In the genomic region with DNA sequence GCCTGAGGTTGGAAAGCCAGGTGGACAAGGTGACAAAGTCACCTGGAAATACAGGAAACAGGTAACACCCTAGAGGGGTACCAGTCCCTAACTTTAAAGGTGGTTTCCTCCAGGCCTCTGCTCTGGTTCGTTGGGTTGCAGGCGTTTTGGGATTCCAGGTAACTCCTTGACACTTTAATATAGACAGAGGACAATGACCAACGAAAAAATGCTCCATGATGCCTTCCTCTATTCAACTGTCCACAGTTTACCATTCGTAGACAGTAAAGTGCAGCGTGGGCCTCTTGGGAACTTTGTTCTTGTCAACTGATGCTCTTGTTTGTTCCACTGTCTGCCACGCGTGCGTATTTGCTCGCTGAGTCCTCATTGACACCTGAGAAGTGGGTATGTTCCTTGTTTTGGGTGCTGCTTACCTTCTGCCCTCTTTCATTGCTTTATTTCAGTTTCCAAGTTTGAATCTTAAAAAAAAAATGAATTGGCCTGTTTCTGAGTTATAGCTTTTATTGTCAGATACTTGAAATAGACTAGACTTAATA, we compare ENCODE assay signal across 8 mouse cellular contexts. TPM values are rescaled to one million over a fixed set of nuclear protein-coding genes. Genes with fewer than 3 reads are reported as not detected.
DNase-seq lines count a peak whose midpoint lies in the region; ATAC-seq and TF ChIP-seq lines count a peak whose summit lies in the region.

No protein-coding gene starts in this region.

- no peak for TF ChIP-seq CTCF in kidney, adult 2 months (conservative IDR thresholded peaks at IDR 0.05; ENCODE audit: insufficient read depth, insufficient read length, low read depth, low read length)

- no peak for TF ChIP-seq POLR2A in kidney, adult 2 months (IDR thresholded peaks at IDR 0.05; ENCODE audit: low read depth, low read length)

- H3K9me3 ChIP-seq in hindbrain, embryonic 13.5 days = no peaks in the 10 kb centered on the region
- no peaks in the 10 kb centered on the region for H3K9me3 ChIP-seq in midbrain, embryonic 14.5 days (ENCODE audit: control insufficient read depth, low read length)

- H3K4me3 ChIP-seq in kidney, adult 2 months (ENCODE audit: insufficient read depth, low read depth, low read length) = peak overlapping the region; percentile 96
- H3K4me3 ChIP-seq in hindbrain, embryonic 13.5 days = peak overlapping the region; percentile 96
- peak overlapping the region; percentile 93 for H3K4me3 ChIP-seq in midbrain, embryonic 14.5 days (replicated peaks; ENCODE audit: low read depth, low read length)

- DNase-seq in kidney, adult 2 months = no peak
- DNase-seq in kidney, adult 9 months = no peak
- DNase-seq in adipocyte (ENCODE audit: low spot score) = peak; percentile 20
- DNase-seq in midbrain, embryonic 14.5 days = no peak
- no peak for DNase-seq in cerebellum, adult 11-12 months
- no peak for DNase-seq in embryo, embryonic 9.5 days (ENCODE audit: extremely low spot score)
- DNase-seq in frontal cortex, postnatal 14 days (ENCODE audit: low spot score in 2 of 2) = no peak

- H3K27me3 ChIP-seq in kidney, adult 2 months (replicated peaks; ENCODE audit: control insufficient read depth, insufficient read depth, low read length) = no peaks in the 10 kb centered on the region
- no peaks in the 10 kb centered on the region for H3K27me3 ChIP-seq in hindbrain, embryonic 13.5 days
- no peaks in the 10 kb centered on the region for H3K27me3 ChIP-seq in midbrain, embryonic 14.5 days (ENCODE audit: control insufficient read depth, insufficient read depth, low read length)

- no peaks in the 10 kb centered on the region for H3K36me3 ChIP-seq in kidney, adult 2 months (ENCODE audit: control insufficient read depth, insufficient read depth, low read length)
- no peaks in the 10 kb centered on the region for H3K36me3 ChIP-seq in hindbrain, embryonic 13.5 days
- no peaks in the 10 kb centered on the region for H3K36me3 ChIP-seq in midbrain, embryonic 14.5 days (ENCODE audit: control insufficient read depth, insufficient read depth, low read length)

- peak overlapping the region; percentile 99 for H3K9ac ChIP-seq in hindbrain, embryonic 13.5 days
- H3K9ac ChIP-seq in midbrain, embryonic 14.5 days (replicated peaks; ENCODE audit: low read length) = peak overlapping the region; percentile 92

- H3K4me1 ChIP-seq in kidney, adult 2 months (ENCODE audit: control insufficient read depth, insufficient read depth, low read length) = peaks cover 8% of the 10 kb centered on the region; the same call in 1 of the 2 replicates
- H3K4me1 ChIP-seq in hindbrain, embryonic 13.5 days (replicated peaks) = peaks cover 44% of the 10 kb centered on the region
- peaks cover 36% of the 10 kb centered on the region for H3K4me1 ChIP-seq in midbrain, embryonic 14.5 days (ENCODE audit: control insufficient read depth, insufficient read depth, low read length)

- H3K4me2 ChIP-seq in hindbrain, embryonic 13.5 days = peak overlapping the region; percentile 81
- peak overlapping the region; percentile 64 for H3K4me2 ChIP-seq in midbrain, embryonic 14.5 days (ENCODE audit: low read length)

- no peak overlapping the region for H3K27ac ChIP-seq in kidney, adult 2 months (ENCODE audit: insufficient read depth, low read depth, low read length)
- 0 out of 2 replicates have a peak overlapping the region, but pooled peaks have one; percentile 97 for H3K27ac ChIP-seq in hindbrain, embryonic 13.5 days
- H3K27ac ChIP-seq in midbrain, embryonic 14.5 days (replicated peaks; ENCODE audit: low read depth, low read length) = no peak overlapping the region

- no peak for ATAC-seq in hindbrain, embryonic 13.5 days (ENCODE audit: low FRiP score)
- no peak for ATAC-seq in midbrain, embryonic 14.5 days (ENCODE audit: low FRiP score, low TSS enrichment)

- 41% methylated on average over 9 of the region's 9 CpGs for WGBS in kidney, adult 2 months
- WGBS in hindbrain, embryonic 13.5 days = 22% methylated on average over 9 of the region's 9 CpGs
- WGBS in midbrain, embryonic 14.5 days = 24% methylated on average over 9 of the region's 9 CpGs

RNA-seq across cellular contexts. Expression of a gene that starts 2.1 kb away (rescaled TPM):
- polyA plus RNA-seq in kidney, adult 2 months (2012; rRNA removed) = 10.2 and 12.0 TPM in 2 replicates
- polyA plus RNA-seq in hindbrain, embryonic 13.5 days (2015; fragmentation: Nextera tagmentation; extraction: Ambion mirVana) = 6.8 and 6.9 TPM in 2 replicates
- polyA plus RNA-seq in midbrain, embryonic 14.5 days (2014; fragmentation: Nextera tagmentation; extraction: Ambion mirVana) = 9.9 and 10.7 TPM in 2 replicates
